Comparison of ENCODE assay signal across 8 mouse cellular contexts in genomic region chr4:154871757-154872251, GRCm38 (mm10). TPM values are rescaled to one million over a fixed set of nuclear protein-coding genes. Genes with fewer than 3 reads are reported as not detected.
A peak's percentile ranks its signal among the peaks of the same experiment; 100 is the strongest.
DNase-seq lines count a peak whose midpoint lies in the region; ATAC-seq and TF ChIP-seq lines count a peak whose summit lies in the region.

No protein-coding gene starts in this region.

- peak overlapping the region; percentile 57 for H3K4me3 ChIP-seq in E14TG2a.4 (replicated peaks; ENCODE audit: low read length)
- no peak overlapping the region for H3K4me3 ChIP-seq in forebrain, embryonic 13.5 days

- 1% methylated on average over 13 of the region's 13 CpGs for WGBS in forebrain, embryonic 13.5 days

- peaks cover 24% of the 10 kb centered on the region for H3K27me3 ChIP-seq in E14TG2a.4 (ENCODE audit: insufficient read depth, low read length)
- peaks cover 45% of the 10 kb centered on the region for H3K27me3 ChIP-seq in forebrain, embryonic 13.5 days

- H3K36me3 ChIP-seq in E14TG2a.4 (ENCODE audit: insufficient read depth, low read length): no peaks in the 10 kb centered on the region
- no peaks in the 10 kb centered on the region for H3K36me3 ChIP-seq in forebrain, embryonic 13.5 days (ENCODE audit: poor library complexity, severe bottlenecking)

- peak overlapping the region; percentile 41 for H3K4me2 ChIP-seq in forebrain, embryonic 13.5 days

- peak; percentile 27 for DNase-seq in cerebellum, adult 9-11 months
- no peak for DNase-seq in cerebellum, postnatal 4 days (ENCODE audit: low spot score in 2 of 2)
- DNase-seq in natural killer cell, adult 2 months (ENCODE audit: low spot score in 2 of 2): no peak
- no peak for DNase-seq in right cerebral cortex, postnatal 25 days
- DNase-seq in frontal cortex, postnatal 25 days (ENCODE audit: low spot score in 2 of 2): no peak

- H3K9ac ChIP-seq in forebrain, embryonic 13.5 days: peak overlapping the region; percentile 26; the same call in 1 of the 2 replicates

- TF ChIP-seq CTCF in E14TG2a.4 (conservative IDR thresholded peaks at IDR 0.05; ENCODE audit: low read length): peak; percentile 54

- no peaks in the 10 kb centered on the region for H3K9me3 ChIP-seq in E14TG2a.4 (ENCODE audit: low read length)
- H3K9me3 ChIP-seq in forebrain, embryonic 13.5 days (replicated peaks): no peaks in the 10 kb centered on the region

- H3K4me1 ChIP-seq in E14TG2a.4 (replicated peaks; ENCODE audit: low read depth, low read length): peaks cover 17% of the 10 kb centered on the region
- H3K4me1 ChIP-seq in forebrain, embryonic 13.5 days: peaks cover 5% of the 10 kb centered on the region

- no peak for ATAC-seq in forebrain, embryonic 13.5 days
- ATAC-seq in megakaryocyte-erythroid progenitor cell, adult 5-6 weeks (replicated peaks; ENCODE audit: low FRiP score, low TSS enrichment, poor library complexity, severe bottlenecking): peak; percentile 41; the same call in 1 of the 2 replicates

- no peak overlapping the region for H3K27ac ChIP-seq in forebrain, embryonic 13.5 days

RNA-seq across cellular contexts. Expression of gene Mmel1, which starts 2.4 kb away (rescaled TPM):
- 0.12 and 0.24 TPM in 2 replicates for polyA plus RNA-seq in forebrain, embryonic 13.5 days (2015; fragmentation: Nextera tagmentation; extraction: Ambion mirVana)
- total RNA-seq in megakaryocyte-erythroid progenitor cell, adult 5-6 weeks (2014; fragmentation: Nextera tagmentation): 5.5 TPM in 1 of 2 replicates, not detected in the other
- 0.46 and 0.94 TPM in 2 replicates for total RNA-seq in megakaryocyte-erythroid progenitor cell, adult 5-6 weeks (2017)

RNA-seq across cellular contexts. Expression of gene Fam213b, which starts 27.1 kb away (rescaled TPM):
- 29.5 and 34.1 TPM in 2 replicates for polyA plus RNA-seq in forebrain, embryonic 13.5 days (2015; fragmentation: Nextera tagmentation; extraction: Ambion mirVana)
- 1.6 TPM in 1 of 2 replicates, not detected in the other for total RNA-seq in megakaryocyte-erythroid progenitor cell, adult 5-6 weeks (2014; fragmentation: Nextera tagmentation)
- 0.94 and 1.1 TPM in 2 replicates for total RNA-seq in megakaryocyte-erythroid progenitor cell, adult 5-6 weeks (2017)

RNA-seq across cellular contexts. Expression of gene Ttc34, which starts 34.5 kb away (rescaled TPM):
- 0.31 and 0.45 TPM in 2 replicates for polyA plus RNA-seq in forebrain, embryonic 13.5 days (2015; fragmentation: Nextera tagmentation; extraction: Ambion mirVana)
- not detected in 2 replicates for total RNA-seq in megakaryocyte-erythroid progenitor cell, adult 5-6 weeks (2014; fragmentation: Nextera tagmentation)
- total RNA-seq in megakaryocyte-erythroid progenitor cell, adult 5-6 weeks (2017): not detected in 2 replicates

RNA-seq across cellular contexts. Expression of gene Tnfrsf14, which starts 56.6 kb away (rescaled TPM):
- polyA plus RNA-seq in forebrain, embryonic 13.5 days (2015; fragmentation: Nextera tagmentation; extraction: Ambion mirVana): 0.14 and 0.28 TPM in 2 replicates
- 133 and 270 TPM in 2 replicates for total RNA-seq in megakaryocyte-erythroid progenitor cell, adult 5-6 weeks (2014; fragmentation: Nextera tagmentation)
- 78.8 and 149 TPM in 2 replicates for total RNA-seq in megakaryocyte-erythroid progenitor cell, adult 5-6 weeks (2017)
